Mouse (Mus musculus) thymus, postnatal 4 days (tissue): Measurements from ENCODE around the gene Asb11.

Source experiments
- DNase-seq: peaks from one replicate; pipeline ENCODE4 v3.0.0; 2021

Gene Asb11

GRCm38 (mm10) chrX:164436709-164437108 is at the start of gene Asb11:
Gene Asb11, plus strand, starts transcription at chrX:164436994.
- no peak for DNase-seq

- DNase-seq = no peak
Measured at GRCm38 (mm10) chrX:164394091-164394490, 42.7 kb upstream of the Asb11 start.

GRCm38 (mm10) chrX:164398456-164398855 is 38.3 kb upstream of the Asb11 start:
- DNase-seq = no peak

GRCm38 (mm10) chrX:164405080-164405649 is 31.6 kb upstream of the Asb11 start:
- DNase-seq = no peak

- peak; percentile 38 for DNase-seq
Measured at GRCm38 (mm10) chrX:164406133-164407022, 30.4 kb upstream of the Asb11 start.

GRCm38 (mm10) chrX:164408301-164408927 is 28.4 kb upstream of the Asb11 start:
- no peak for DNase-seq

GRCm38 (mm10) chrX:164410562-164410961 is 26.2 kb upstream of the Asb11 start:
- no peak for DNase-seq

DNA sequence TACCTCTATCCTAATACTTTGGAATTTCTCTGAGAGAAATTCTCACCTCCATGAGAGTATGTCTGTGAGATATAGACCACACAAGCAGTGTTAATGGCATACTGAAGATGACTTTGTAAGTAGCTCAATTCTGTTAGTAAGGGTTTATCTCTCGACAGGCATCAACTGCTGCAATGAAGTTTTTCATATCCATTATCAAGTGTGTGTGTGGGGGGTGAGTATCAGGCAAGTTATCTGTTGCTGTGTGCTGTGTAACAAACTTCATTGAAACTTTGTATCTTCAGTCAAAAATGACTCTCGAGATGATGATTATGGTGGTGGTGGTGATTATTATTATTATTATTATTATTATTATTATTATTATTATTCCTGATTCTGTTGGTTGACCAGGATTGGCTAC is 20.0 kb upstream of the Asb11 start:
- DNase-seq = no peak

DNA sequence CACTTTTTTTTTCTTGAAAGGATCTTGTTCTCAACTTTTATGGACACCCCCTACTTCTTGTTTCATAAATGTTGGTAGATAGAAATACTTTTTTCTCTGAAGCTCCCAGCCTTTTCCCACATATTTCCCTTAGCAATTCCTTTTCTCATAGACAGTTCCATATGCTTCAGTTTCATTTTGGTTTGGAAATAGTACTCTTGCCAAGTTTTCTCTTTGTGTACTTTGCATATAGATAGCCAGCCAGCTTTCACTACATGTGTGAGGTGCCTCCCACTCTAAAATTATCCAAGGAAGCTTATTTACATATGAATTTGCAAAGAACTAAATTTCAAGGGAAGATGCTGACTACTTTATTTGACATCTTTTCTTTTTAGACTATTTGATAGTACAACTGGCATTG is 18.8 kb upstream of the Asb11 start:
- DNase-seq = no peak

DNA sequence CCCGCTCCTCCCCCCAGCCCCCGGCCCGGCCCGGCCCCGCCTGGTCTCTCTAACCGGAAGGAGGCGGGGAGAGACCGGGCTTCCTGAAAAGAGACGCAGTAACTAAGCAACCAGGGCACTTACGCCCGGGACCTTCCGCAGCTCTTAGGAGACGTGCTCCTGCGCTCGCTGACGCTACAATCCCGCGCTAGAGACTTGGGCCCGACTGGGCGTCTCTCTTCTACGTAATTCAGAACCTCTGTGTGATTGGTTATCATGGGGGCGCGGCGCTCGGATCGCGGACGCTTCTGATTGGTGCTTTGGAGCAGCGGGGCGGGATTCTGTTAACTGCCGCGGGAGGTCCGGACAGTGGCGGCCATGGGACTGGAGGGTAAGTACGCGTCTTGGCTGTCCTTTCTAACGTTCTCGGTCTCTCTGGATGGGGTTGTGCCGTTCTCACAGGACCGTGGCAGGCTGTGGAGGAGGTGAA is 17.3 kb upstream of the Asb11 start, which contains the start of gene Piga:
Piga (plus strand) TSS at position 317 of the 469 bp plus-strand sequence.
- peak; percentile 84 for DNase-seq

GRCm38 (mm10) chrX:164419955-164420354 is 16.8 kb upstream of the Asb11 start:
- DNase-seq = no peak

DNA sequence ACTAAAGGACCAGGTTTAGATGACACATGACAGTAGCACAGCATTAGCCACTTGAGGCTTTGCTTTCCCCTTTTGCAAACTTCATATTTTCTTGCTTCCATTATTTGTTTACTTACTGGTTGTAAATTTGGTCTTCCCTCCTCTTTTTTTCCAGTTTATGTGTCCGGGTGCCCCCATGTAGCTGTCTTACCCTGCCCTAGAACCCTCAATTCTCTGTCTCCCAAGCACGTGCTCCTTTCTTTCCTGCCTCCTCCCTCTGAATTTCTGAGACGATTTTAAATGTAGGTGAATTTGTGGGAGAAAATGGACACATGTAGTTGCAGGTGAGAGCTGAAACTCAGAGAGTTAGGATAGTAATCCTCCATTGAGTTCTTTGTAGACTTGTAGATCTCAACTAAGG is 16.3 kb upstream of the Asb11 start:
- no peak for DNase-seq

DNA sequence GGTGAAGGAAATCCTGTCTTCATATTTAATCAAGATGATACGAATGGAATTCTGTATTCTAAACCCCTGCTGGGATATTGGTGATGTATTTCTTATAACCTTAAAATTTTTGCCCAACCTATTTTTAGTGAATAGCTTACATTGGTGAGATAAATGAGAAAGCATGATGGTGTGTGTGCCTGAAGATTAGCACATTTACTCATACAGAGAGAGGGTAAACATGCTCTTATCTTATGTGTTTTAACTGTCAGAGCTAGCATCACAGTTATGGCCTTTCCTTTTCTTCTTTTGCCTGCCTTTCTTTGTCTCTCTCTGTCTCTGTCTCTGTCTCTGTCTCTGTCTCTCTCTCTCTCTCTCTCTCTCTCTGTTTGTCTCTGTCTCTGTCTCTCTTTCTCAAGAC is 12.0 kb upstream of the Asb11 start:
- no peak for DNase-seq

DNA sequence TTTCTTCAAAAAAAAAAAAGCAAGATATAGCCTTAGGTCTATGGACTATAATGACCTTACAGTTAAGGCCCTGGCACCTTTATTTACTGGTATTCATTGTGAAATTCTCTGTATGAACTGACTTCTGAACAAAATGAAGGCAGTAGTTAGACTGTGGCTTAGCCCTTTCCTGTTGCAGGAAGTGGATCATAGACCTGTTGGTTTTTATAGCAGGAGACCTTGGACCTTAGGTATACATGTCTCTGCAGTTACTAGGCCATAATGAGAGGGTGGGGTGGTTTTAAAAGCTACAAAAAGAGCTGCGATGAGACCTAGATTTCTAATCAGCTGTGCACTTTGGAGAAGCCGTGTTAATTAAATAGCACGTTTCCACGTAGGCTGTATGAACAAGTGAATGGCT is 9.5 kb upstream of the Asb11 start:
- DNase-seq = no peak

- DNase-seq = no peak
Measured at GRCm38 (mm10) chrX:164428224-164428623, 8.6 kb upstream of the Asb11 start.

DNA sequence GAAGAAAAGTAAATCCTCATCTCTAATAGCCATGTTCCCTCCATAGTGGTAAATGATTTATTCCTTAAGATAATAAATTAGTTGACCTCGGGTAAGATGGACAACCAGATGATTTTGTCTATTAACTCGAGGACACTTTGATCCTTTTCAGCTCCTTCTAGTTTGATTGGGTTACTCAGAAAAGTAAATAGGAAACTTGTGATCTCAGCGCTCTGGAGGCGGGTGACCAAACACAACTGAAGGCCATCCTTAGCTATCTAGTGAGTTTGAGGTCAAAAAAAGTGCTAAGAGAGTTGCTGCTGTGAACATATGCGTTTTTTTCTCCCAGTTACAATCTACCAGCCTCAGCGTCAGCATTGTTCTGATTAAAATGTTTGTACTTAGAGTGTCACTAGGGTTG is 6.2 kb upstream of the Asb11 start:
- DNase-seq = no peak

DNA sequence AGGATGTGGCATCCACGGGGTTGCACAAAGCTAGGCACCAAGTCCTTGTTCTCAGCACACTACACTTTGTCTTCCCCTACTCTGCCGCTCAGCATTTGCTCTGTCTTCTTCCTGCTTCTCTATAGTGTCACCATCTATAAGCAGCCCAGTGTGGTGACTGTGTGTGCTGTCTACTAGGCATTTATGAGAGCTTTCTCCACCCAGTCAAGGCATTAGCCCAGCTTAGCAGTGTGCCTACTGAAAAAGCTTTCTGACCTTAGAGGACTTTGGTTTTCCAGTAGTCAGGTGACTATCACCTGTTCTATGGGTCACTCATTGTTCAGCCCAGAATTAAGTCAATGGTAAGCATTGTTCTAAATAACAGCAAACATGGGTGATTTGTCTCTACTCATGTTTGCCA is 5.7 kb upstream of the Asb11 start:
- DNase-seq = no peak

DNA sequence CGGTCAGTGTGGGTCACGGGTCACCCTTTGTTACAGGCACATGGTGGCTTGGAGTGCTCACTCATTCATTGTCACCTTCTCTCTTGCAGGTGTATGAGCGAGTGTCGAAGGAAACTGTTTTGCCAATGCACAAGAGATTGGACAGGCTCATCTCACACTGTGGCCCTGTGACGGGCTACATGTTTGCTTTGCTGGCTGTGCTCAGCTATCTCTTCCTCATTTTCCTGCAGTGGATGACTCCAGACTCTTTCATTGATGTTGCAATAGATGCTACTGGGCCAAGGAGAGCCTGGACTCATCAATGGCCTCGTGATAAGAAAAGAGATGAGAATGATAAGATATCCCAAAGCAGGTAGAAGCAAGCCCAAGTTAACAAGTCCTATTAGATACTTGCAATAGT is 5.3 kb upstream of the Asb11 start:
- no peak for DNase-seq

DNA sequence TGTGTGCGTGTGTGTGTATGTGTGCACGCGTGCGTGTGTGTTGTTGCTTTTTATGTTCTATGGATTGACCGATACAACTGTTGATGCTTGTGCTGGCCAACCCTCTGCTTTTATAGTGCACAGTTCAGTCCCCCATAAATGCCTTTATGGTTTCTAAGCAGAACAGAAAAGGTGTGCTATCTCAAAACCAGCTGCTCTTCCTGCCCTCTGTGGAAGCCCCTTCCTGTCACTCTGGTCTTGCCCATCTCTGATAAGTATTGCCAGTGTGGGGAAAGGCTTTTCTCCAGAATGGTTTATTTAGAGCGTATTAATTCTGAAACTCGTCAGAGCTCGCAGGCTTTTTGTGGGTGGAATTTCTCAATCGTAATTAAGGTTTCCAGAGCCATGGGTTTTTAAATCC is 4.1 kb upstream of the Asb11 start:
- DNase-seq = no peak

GRCm38 (mm10) chrX:164439462-164439861 is 2.7 kb downstream of the Asb11 start:
- DNase-seq = no peak

GRCm38 (mm10) chrX:164440140-164440539 is 3.3 kb downstream of the Asb11 start:
- no peak for DNase-seq

DNA sequence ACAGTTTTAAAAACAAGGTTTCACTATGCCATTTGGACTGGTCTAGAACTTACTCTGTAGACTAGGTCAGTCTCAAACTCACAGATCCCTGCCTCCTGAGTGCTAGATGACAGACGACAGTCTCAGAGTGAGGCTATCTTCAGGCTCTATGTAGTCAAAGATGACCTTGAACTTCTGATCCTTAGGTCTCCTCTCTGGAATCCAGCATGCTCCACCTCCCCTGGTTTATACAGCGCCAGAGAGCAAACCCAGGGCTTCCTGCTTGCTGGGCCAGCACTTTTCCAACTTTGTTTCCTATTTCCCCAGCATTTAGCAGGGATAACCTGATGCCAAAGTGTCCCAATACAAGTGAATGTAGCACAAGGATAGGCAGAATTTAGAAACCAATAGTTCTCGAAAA is 3.9 kb downstream of the Asb11 start:
- no peak for DNase-seq

GRCm38 (mm10) chrX:164441306-164441705 is 4.5 kb downstream of the Asb11 start:
- no peak for DNase-seq

DNA sequence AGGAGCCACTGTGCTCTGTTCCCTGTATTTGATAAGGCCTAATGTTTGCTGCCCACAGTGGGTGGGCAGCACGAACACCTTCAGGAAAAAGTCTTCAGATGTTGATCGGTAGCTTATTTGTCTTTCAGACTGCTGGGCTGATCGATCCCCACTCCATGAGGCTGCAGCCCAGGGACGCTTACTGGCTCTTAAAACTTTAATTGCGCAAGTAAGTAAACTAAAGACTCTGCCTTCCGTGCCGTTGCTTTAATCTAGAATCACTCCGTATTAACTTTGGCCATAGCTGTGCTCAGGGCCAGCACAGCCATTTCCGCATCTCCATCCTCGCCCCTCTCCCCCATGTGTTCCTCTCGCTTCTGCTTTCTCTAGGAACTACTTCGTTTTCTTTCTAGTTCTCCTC is 8.8 kb downstream of the Asb11 start:
- no peak for DNase-seq
